Mouse (Mus musculus) C2C12 (cell line): ENCODE data around the gene Gm10719. TPM values are rescaled to one million over a fixed set of nuclear protein-coding genes. Genes with fewer than 3 reads are reported as not detected.
"Not testable (repeated sequence)": the region's sequence is repeated elsewhere in the genome, so short reads cannot be mapped to it uniquely, and the experiment has no call there.

Experiments used
- H3K27me3 ChIP-seq: one replicate; pipeline ENCODE4 v1.6.1; 2011; ENCODE audit not compliant: control insufficient read depth, insufficient read depth, insufficient read length
- H3K36me3 ChIP-seq: one replicate; pipeline ENCODE4 v1.6.1; 2011; ENCODE audit not compliant: control insufficient read depth, insufficient read depth
- H3K4me3 ChIP-seq: one replicate; pipeline ENCODE4 v1.5.1; 2011; ENCODE audit warnings: mild to moderate bottlenecking, control low read depth; ENCODE audit not compliant: poor library complexity, insufficient read depth, severe bottlenecking
- H3K79me2 ChIP-seq: one replicate; pipeline ENCODE4 v1.6.1; 2011; ENCODE audit not compliant: control insufficient read depth, insufficient read depth
- H3K79me3 ChIP-seq: one replicate; pipeline ENCODE4 v1.6.1; 2011; ENCODE audit warnings: low read depth, control low read depth
- H3ac ChIP-seq: one replicate; pipeline ENCODE3; 2011; ENCODE audit warnings: low read depth; ENCODE audit not compliant: control insufficient read depth, insufficient read length
- microRNA-seq: library from miRNA; unstranded; fragments of <30 nt; microRNA quantifications from one replicate; pipeline ENCODE4, GENCODE M21; 2019; ENCODE audit warnings: borderline microRNAs expressed
- polyA plus RNA-seq: library from polyadenylated mRNA; unstranded; fragments of >200 nt; fragmentation: generic; extraction: Trizol; gene quantifications from one replicate; pipeline ENCODE4 v1.2.1, GENCODE M21; 2012; ENCODE audit warnings: missing spikeins

Gm10719 gene
- polyA plus RNA-seq, 1 experiment, result not detected

GRCm38 (mm10) chr9:3026741-3027140 lies 9.5 kb downstream of the Gm10719 start:
- H3K79me3 ChIP-seq, H3K79me2 ChIP-seq, H3K4me3 ChIP-seq, H3ac ChIP-seq, H3K27me3 ChIP-seq, H3K36me3 ChIP-seq: not testable (repeated sequence)

- not testable (repeated sequence) for H3K36me3 ChIP-seq, H3ac ChIP-seq, H3K4me3 ChIP-seq, H3K27me3 ChIP-seq, H3K79me3 ChIP-seq, H3K79me2 ChIP-seq
These were observed 10.0 kb downstream of the Gm10719 start for GRCm38 (mm10) chr9:3027200-3027599.

- not testable (repeated sequence) for H3K36me3 ChIP-seq, H3K79me2 ChIP-seq, H3K27me3 ChIP-seq, H3ac ChIP-seq, H3K79me3 ChIP-seq, H3K4me3 ChIP-seq
These were observed 12.2 kb downstream of the Gm10719 start for GRCm38 (mm10) chr9:3029276-3030000.

GRCm38 (mm10) chr9:3030677-3031318 lies 13.6 kb downstream of the Gm10719 start:
- not testable (repeated sequence) for H3K79me2 ChIP-seq, H3ac ChIP-seq, H3K36me3 ChIP-seq, H3K27me3 ChIP-seq, H3K79me3 ChIP-seq, H3K4me3 ChIP-seq

GRCm38 (mm10) chr9:3034299-3034698 lies 17.1 kb downstream of the Gm10719 start, which contains the start of gene Gm17535:
TSS of gene Gm17535 (plus strand) at chr9:3034599.
- H3K36me3 ChIP-seq, H3K79me2 ChIP-seq, H3K27me3 ChIP-seq: not testable (repeated sequence)

GRCm38 (mm10) chr9:3036577-3036976 lies 19.4 kb downstream of the Gm10719 start, which contains the start of gene Gm10715:
TSS of gene Gm10715 (plus strand) at chr9:3036877.
- not testable (repeated sequence) for H3K27me3 ChIP-seq, H3ac ChIP-seq, H3K4me3 ChIP-seq, H3K79me3 ChIP-seq, H3K79me2 ChIP-seq, H3K36me3 ChIP-seq

More at GRCm38 (mm10) chr9:3034299-3034698, 17.1 kb downstream of the Gm10719 start, which contains the start of gene Gm17535:
- H3K4me3 ChIP-seq, H3ac ChIP-seq, H3K79me3 ChIP-seq: not testable (repeated sequence)

GRCm38 (mm10) chr9:3038161-3038560 lies 21.0 kb downstream of the Gm10719 start:
- not testable (repeated sequence) for H3ac ChIP-seq, H3K79me3 ChIP-seq, H3K36me3 ChIP-seq, H3K79me2 ChIP-seq, H3K4me3 ChIP-seq, H3K27me3 ChIP-seq

Small RNA genes lying within 50 kb of the gene (microRNA-seq; reads per million reads assigned to microRNA genes)
- gene Mir101c, result not detected

Other genes with a start within 250 kb of the Gm10719 start
- gene Gm10722, start 16.5 kb upstream of the Gm10719 start, polyA plus RNA-seq, result not detected
- gene Gm11168, start 14.1 kb upstream of the Gm10719 start, polyA plus RNA-seq, result not detected
- gene Gm10721, start 4.3 kb upstream of the Gm10719 start, polyA plus RNA-seq, result not detected
- gene Gm10720, start 1.8 kb upstream of the Gm10719 start, polyA plus RNA-seq, result not detected
- not detected for gene Gm10718, start 6.1 kb downstream of the Gm10719 start, polyA plus RNA-seq
- not detected for gene Gm10717, start 8.0 kb downstream of the Gm10719 start, polyA plus RNA-seq
- gene Gm17535, start 17.2 kb downstream of the Gm10719 start, polyA plus RNA-seq, result not detected
- gene Gm10715, start 19.5 kb downstream of the Gm10719 start, polyA plus RNA-seq, result not detected